Mouse (Mus musculus) forebrain, embryonic 14.5 days (tissue): Measurements from ENCODE around the gene Rgl1. TPM values are rescaled to one million over a fixed set of nuclear protein-coding genes. Genes with fewer than 3 reads are reported as not detected.

Experiments used
- ATAC-seq: fragments of 200-750 bp; cut with Nextera tagmentation; 2 replicates; pipeline ENCODE4 v1.8.0; 2017; ENCODE audit warnings: mild to moderate bottlenecking, moderate library complexity
- DNase-seq: peaks from one replicate; pipeline ENCODE4 v3.0.0-alpha.2; 2015; ENCODE audit warnings: low spot score
- H3K27ac ChIP-seq: fragments of 300-500 bp; sonication (generic); 2 replicates; pipeline ENCODE4 v1.5.1; 2014; ENCODE audit warnings: low read depth, mild to moderate bottlenecking, control low read depth, low read length, moderate library complexity
- H3K27me3 ChIP-seq: fragments of 300-500 bp; sonication (generic); replicated peaks from 2 replicates; pipeline ENCODE4 v1.6.1; 2014; ENCODE audit warnings: low read length, control low read depth, mixed read lengths; ENCODE audit not compliant: control insufficient read depth, insufficient read depth
- H3K36me3 ChIP-seq: fragments of 300-500 bp; sonication (generic); 2 replicates; pipeline ENCODE4 v1.6.1; 2014; ENCODE audit warnings: low read length, control low read depth; ENCODE audit not compliant: control insufficient read depth, insufficient read depth
- H3K4me1 ChIP-seq: fragments of 300-500 bp; sonication (generic); 2 replicates; pipeline ENCODE4 v1.6.1; 2014; ENCODE audit warnings: antibody characterized with exemption, low read length, control low read depth; ENCODE audit not compliant: control insufficient read depth, insufficient read depth
- H3K4me2 ChIP-seq: fragments of 300-500 bp; sonication (generic); 2 replicates; pipeline ENCODE4 v1.6.1; 2014; ENCODE audit warnings: mild to moderate bottlenecking, control low read depth, low read length
- H3K4me3 ChIP-seq: fragments of 300-500 bp; sonication (generic); 2 replicates; pipeline ENCODE4 v1.5.1; 2014; ENCODE audit warnings: low read depth, low read length, control low read depth
- H3K9ac ChIP-seq: fragments of 300-500 bp; sonication (generic); 2 replicates; pipeline ENCODE4 v1.6.1; 2014; ENCODE audit warnings: mild to moderate bottlenecking, low read length, control low read depth, moderate library complexity
- H3K9me3 ChIP-seq: fragments of 300-500 bp; sonication (generic); replicated peaks from 2 replicates; pipeline ENCODE4 v1.6.1; 2016; ENCODE audit warnings: low read length, control low read depth, mixed read lengths; ENCODE audit not compliant: control insufficient read depth
- WGBS: fragments of 180-500 bp; shearing (Covaris S2); extraction: QIAGEN DNeasy Blood & Tissue Kit; methylation state at CpG from one replicate; pipeline ENCODE4 v1.1.7; 2014; 5-methylcytosine and 5-hydroxymethylcytosine counted together
- polyA plus RNA-seq: library from polyadenylated mRNA; unstranded; fragments of >200 nt; fragmentation: Nextera tagmentation; extraction: Ambion mirVana; gene quantifications from 2 replicates; pipeline ENCODE4 v1.2.1, GENCODE M21; 2014

Gene Rgl1
- polyA plus RNA-seq, 1 experiment from 2014 or later = 16.4 TPM

GRCm38 (mm10) chr1:152508481-152509220 is 257.5 kb downstream of the Rgl1 start:
- no peak overlapping the region for H3K27ac ChIP-seq
- H3K4me1 ChIP-seq = no peaks in the 10 kb centered on the region
- H3K4me3 ChIP-seq = no peak overlapping the region
- 92% methylated on average over 11 of the region's 11 CpGs for WGBS
- H3K9me3 ChIP-seq = no peaks in the 10 kb centered on the region
- no peak for ATAC-seq
- H3K36me3 ChIP-seq = no peaks in the 10 kb centered on the region
- no peaks in the 10 kb centered on the region for H3K27me3 ChIP-seq
- H3K4me2 ChIP-seq = no peak overlapping the region
- no peak for DNase-seq
- H3K9ac ChIP-seq = no peak overlapping the region

GRCm38 (mm10) chr1:152506726-152507125 is 259.4 kb downstream of the Rgl1 start:
- ATAC-seq = no peak
- DNase-seq = no peak
- Histone ChIP-seq H3K27ac (no peak overlapping the region), H3K9me3 (no peaks in the 10 kb centered on the region), H3K4me3 (no peak overlapping the region), H3K4me2 (no peak overlapping the region), H3K27me3 (no peaks in the 10 kb centered on the region), H3K36me3 (no peaks in the 10 kb centered on the region), H3K9ac (no peak overlapping the region), H3K4me1 (no peaks in the 10 kb centered on the region)
- 96% methylated on average over 7 of the region's 7 CpGs for WGBS

GRCm38 (mm10) chr1:152506175-152506574 is 260.0 kb downstream of the Rgl1 start:
- ATAC-seq = no peak
- no peak overlapping the region for H3K4me2 ChIP-seq
- 92% methylated on average over 5 of the region's 5 CpGs for WGBS

DNA sequence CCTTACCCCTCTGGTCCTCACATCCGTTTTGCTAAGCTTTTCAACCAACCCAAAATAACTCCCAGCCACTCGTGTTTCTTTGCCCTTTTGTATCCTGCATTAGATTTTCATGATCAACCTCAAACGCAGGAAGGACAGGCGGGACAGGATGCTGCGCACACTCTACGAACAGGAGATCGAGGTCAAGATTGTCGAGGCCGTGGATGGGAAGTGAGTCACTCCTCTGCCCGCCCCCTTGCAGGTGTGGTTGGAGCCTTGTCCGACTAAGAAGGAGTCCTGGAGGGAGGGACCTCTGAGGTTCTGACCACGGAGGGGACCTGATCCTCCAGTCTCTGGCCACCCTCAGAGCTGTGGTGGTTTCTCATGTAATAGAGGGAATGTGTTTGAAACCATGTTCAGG is 266.3 kb downstream of the Rgl1 start:
- H3K9me3 ChIP-seq = no peaks in the 10 kb centered on the region
- DNase-seq = no peak
- H3K4me1 ChIP-seq = no peaks in the 10 kb centered on the region
- ATAC-seq = no peak
- no peak overlapping the region for H3K4me3 ChIP-seq
- no peak overlapping the region for H3K27ac ChIP-seq
- H3K27me3 ChIP-seq = no peaks in the 10 kb centered on the region
- WGBS = 88% methylated on average over 12 of the region's 12 CpGs
- no peak overlapping the region for H3K4me2 ChIP-seq
- H3K36me3 ChIP-seq = no peaks in the 10 kb centered on the region
- H3K9ac ChIP-seq = no peak overlapping the region

More at GRCm38 (mm10) chr1:152506175-152506574, 260.0 kb downstream of the Rgl1 start:
- DNase-seq = no peak
- H3K4me3 ChIP-seq = no peak overlapping the region
- H3K36me3 ChIP-seq = no peaks in the 10 kb centered on the region
- H3K27me3 ChIP-seq = no peaks in the 10 kb centered on the region
- H3K9ac ChIP-seq = no peak overlapping the region
- H3K9me3 ChIP-seq = no peaks in the 10 kb centered on the region
- no peaks in the 10 kb centered on the region for H3K4me1 ChIP-seq
- H3K27ac ChIP-seq = no peak overlapping the region

DNA sequence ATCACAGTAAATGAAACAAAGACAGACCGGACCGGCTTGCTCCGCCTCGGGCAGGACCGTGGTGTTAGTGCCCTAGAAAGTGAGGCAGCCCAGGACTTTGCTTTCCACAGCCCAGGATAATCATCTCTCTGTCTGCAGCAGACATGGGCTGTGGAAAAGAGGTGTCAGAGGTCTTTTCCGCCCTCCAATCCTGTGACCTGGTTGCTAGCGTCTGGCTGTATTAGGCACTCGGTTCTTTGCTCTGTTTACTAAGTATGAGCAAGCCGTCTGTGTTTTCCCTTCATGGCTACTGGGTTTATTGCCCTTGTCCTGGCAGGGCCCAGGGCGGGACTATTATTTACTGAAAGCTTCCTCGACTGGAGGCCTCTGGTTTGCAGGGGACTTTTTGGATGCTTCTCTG is 268.6 kb downstream of the Rgl1 start:
- Histone ChIP-seq H3K9ac (no peak overlapping the region), H3K36me3 (no peaks in the 10 kb centered on the region), H3K27ac (no peak overlapping the region), H3K4me3 (no peak overlapping the region), H3K4me2 (no peak overlapping the region), H3K27me3 (no peaks in the 10 kb centered on the region), H3K9me3 (no peaks in the 10 kb centered on the region), H3K4me1 (no peaks in the 10 kb centered on the region)
- ATAC-seq = no peak
- WGBS = 76% methylated on average over 11 of the region's 11 CpGs
- no peak for DNase-seq

DNA sequence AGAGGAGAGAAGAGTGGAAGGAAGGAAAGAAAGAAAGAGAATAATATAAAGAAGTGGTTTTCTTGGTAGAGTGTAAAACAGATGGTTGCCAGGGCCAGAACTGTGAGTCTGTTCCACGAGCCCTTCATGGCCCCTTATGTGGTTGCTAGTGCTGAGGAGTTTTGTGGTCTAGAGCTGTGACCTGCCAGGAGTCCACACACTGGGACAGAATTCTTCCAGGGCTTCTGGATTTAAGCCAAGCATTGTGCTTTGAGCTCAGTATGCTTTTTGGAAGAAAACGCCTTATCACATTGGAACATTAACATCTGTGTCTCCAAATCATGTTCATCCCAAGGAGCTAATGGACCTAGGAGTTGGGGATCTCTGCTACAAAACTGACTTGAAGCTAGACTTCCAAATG is 269.3 kb downstream of the Rgl1 start:
- DNase-seq (no peak), ATAC-seq (no peak)
- Histone ChIP-seq H3K4me2 (no peak overlapping the region), H3K4me1 (no peaks in the 10 kb centered on the region), H3K27me3 (no peaks in the 10 kb centered on the region), H3K27ac (no peak overlapping the region), H3K36me3 (no peaks in the 10 kb centered on the region), H3K9me3 (no peaks in the 10 kb centered on the region), H3K9ac (no peak overlapping the region), H3K4me3 (no peak overlapping the region)
- 78% methylated on average over 2 of the region's 2 CpGs for WGBS

- H3K36me3 ChIP-seq = no peaks in the 10 kb centered on the region
- WGBS = 91% methylated on average over 1 of the region's 1 CpGs
- H3K9ac ChIP-seq = no peak overlapping the region
- no peaks in the 10 kb centered on the region for H3K9me3 ChIP-seq
- no peak overlapping the region for H3K4me3 ChIP-seq
- DNase-seq (no peak), ATAC-seq (no peak)
- no peak overlapping the region for H3K4me2 ChIP-seq
- no peak overlapping the region for H3K27ac ChIP-seq
- no peaks in the 10 kb centered on the region for H3K4me1 ChIP-seq
- H3K27me3 ChIP-seq = no peaks in the 10 kb centered on the region
These were observed 273.9 kb downstream of the Rgl1 start for GRCm38 (mm10) chr1:152492258-152492657.

GRCm38 (mm10) chr1:152490842-152491241 is 275.3 kb downstream of the Rgl1 start:
- Histone ChIP-seq H3K4me2 (no peak overlapping the region), H3K4me3 (no peak overlapping the region), H3K4me1 (no peaks in the 10 kb centered on the region), H3K9ac (no peak overlapping the region), H3K27me3 (no peaks in the 10 kb centered on the region), H3K27ac (no peak overlapping the region), H3K9me3 (no peaks in the 10 kb centered on the region), H3K36me3 (no peaks in the 10 kb centered on the region)
- no peak for ATAC-seq
- DNase-seq = no peak
- 94% methylated on average over 1 of the region's 1 CpGs for WGBS

DNA sequence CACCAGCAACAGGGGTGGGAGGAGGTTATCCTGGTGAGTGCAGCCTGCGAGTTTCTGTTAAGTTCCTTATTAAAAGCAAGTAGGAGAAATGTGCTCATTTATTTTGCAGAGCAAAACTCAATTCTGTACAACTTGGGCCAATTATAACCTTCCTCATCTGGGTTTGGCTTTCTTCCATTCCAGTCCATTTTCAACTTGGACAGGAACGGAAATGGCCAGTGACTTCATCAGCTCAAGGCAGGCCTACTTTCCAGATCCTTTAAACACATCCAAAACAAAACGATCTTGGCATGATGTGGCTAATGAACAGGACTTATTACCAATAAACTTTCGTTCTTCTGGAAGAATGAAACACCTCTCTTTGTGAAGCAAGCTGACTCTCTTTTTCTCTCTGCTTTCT is 290.0 kb downstream of the Rgl1 start:
- Histone ChIP-seq H3K27ac (no peak overlapping the region), H3K9me3 (no peaks in the 10 kb centered on the region), H3K36me3 (no peaks in the 10 kb centered on the region), H3K4me1 (no peaks in the 10 kb centered on the region), H3K9ac (no peak overlapping the region), H3K27me3 (no peaks in the 10 kb centered on the region), H3K4me2 (no peak overlapping the region), H3K4me3 (no peak overlapping the region)
- 77% methylated on average over 4 of the region's 4 CpGs for WGBS
- DNase-seq = no peak
- ATAC-seq = no peak
